Mouse (Mus musculus): ENCODE measurements around the gene Itgb8.

Gene Itgb8

DNA sequence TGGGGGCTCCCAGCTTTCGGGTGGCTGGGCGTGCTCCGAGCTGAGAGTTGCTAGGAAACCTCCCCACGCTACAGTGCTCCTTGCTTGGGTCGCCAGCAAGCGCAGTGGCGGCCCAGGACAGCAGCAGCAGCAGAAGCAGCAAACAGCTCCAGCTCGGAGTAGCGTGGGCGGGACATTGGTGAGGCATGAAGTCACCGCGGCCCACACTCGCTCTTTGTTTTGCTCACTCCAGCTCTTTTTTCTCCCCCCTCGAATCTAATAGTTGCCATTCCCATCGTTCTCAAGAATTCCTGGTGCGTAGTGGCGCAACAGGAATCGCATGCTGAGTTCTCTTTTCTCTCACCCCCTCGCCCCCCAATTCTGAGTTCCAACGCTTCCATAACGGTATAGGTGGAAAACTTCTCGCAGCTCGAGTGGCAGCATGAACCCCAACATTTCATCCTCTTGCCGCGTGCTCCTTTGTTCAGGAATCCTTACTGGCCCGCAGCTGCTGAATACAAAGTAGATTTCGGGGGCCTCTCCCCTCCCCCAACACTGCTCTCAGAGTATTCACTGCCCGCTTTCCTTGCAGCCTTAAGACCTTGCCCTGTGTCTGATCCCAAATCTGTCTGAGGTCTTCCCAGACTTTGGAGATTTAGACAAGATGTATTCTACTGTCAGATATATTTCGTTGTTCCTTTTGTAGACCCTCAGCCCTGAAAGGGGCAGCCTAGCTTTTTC lies at the start of gene Itgb8:
Itgb8 (minus strand) TSS at position 107 of the 720 bp plus-strand sequence.
- peak; percentile 50 for DNase-seq (ENCODE audit: low spot score)

DNA sequence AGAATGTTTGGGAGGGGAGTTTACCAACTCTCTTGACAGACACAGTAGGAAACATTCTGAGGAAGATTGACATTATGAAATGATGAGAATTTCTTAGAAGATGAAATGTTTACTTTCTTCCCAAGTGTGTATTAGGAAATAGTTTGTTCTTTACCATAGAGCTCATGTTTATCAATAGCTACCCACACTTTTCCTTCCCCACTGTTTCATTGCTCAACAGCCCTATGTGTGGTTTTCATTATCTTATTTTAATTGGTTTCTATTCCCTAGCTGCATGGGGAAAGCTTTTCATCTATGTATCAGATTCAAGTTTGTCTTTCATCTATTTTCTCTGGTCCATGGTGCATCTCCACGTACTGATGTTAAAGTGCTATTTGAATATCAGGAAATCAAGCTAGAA lies 37.7 kb upstream of the Itgb8 start:
- no peak for DNase-seq (ENCODE audit: low spot score)

DNA sequence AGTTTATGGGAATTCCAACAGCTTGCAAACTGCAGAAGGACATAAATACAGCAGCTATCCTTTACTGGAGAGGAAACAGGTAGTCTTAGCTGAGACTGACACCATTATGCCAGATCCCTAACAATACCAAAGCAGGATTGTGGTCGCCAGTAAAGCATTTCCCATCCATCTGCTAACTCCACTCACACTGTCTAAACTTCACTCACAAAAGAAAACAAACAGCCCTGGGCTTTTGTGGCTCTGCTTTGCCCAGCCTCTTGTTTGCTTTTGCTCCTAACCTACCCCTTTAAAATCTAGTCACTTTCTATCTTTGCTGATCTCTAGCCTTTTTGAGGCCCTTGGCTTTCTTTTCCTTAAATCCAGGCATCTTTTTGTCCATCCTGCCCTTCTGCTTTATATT lies 35.0 kb upstream of the Itgb8 start:
- DNase-seq (ENCODE audit: low spot score): no peak

- no peak for DNase-seq (ENCODE audit: low spot score)
Observed at GRCm38 (mm10) chr12:119271964-119272363, 33.4 kb upstream of the Itgb8 start.

DNA sequence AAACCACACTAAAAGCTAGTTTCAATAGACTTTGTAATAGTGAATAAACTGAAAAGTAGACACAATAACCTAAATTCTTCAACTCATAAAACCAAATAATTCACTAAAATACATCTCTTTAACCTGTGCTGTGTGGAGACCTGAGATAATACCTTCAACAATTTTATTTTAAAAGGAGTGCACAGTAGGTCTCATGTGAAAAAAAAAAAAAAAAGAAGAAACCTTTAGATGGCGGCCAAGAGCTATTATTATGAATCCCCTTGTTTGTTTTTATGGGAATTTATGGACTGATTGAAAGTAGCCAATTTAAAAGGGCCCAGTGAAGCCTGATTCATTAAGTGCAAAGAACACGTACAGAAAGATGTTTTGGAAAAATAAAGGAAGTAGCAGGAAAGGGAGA lies 31.4 kb upstream of the Itgb8 start:
- no peak for DNase-seq (ENCODE audit: low spot score)

GRCm38 (mm10) chr12:119268723-119269122 lies 30.1 kb upstream of the Itgb8 start:
- DNase-seq (ENCODE audit: low spot score): no peak

DNA sequence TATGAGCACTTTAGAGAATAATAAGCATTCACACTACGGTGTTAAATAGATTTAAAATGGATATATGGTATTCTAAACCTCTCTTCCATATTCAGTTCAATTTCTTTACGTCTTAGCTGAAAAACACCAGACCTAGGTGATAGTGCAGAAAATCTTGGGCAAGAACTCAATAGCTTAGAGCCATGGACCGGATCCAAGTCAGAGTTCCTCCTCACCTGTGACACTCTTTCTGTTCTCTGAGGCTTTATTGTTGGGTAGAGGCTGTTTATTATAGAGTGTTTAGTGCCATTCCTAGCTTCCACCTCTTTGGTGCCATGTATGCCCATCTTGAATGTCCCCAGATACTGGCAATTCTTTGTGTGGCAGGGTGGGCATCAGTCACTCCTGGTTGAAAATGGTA lies 25.9 kb upstream of the Itgb8 start:
- DNase-seq (ENCODE audit: low spot score): no peak

- DNase-seq (ENCODE audit: low spot score): no peak
Observed at GRCm38 (mm10) chr12:119248581-119248980, 10.0 kb upstream of the Itgb8 start.

- DNase-seq (ENCODE audit: low spot score): no peak
Observed at GRCm38 (mm10) chr12:119241071-119241470, 2.5 kb upstream of the Itgb8 start.

DNA sequence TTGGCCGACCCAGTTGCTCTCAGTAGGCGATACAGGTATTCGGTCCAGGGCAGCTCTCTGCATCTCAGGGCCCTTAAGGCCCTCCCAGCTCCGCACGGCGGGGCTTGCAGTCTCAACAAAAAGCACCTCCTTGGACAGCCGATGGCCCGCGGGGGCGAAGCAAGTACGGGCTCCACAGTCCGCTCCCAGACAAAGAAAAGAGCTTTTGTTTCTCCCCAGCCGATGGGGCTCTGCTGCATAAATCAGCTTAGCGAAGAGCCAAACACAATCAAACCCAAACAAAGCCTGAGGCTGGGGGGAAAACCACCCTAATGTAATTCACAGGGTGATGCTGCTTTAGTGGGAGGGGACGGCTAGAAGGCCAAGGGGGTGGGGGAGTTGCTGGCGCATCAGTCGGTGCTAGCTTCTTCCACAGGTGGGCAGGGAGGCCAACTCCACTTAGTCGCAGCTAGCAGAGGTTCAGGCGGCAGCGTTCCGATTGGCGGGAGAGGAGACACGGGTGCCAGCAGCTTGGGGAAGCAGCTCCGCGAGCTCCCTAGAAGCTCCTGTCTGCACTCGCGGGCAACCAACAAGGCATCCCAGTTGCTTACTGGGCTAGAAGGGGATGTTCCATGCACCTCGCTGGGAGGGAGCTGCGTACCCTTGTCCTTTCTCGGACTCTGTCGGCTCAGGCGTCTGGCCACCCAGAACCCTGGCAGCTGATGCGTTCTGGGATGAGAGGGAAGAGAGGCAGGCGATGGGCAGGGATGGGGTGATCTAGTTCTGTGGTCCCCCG lies 494 bp downstream of the Itgb8 start:
- peak; percentile 52 for DNase-seq (ENCODE audit: low spot score)

DNA sequence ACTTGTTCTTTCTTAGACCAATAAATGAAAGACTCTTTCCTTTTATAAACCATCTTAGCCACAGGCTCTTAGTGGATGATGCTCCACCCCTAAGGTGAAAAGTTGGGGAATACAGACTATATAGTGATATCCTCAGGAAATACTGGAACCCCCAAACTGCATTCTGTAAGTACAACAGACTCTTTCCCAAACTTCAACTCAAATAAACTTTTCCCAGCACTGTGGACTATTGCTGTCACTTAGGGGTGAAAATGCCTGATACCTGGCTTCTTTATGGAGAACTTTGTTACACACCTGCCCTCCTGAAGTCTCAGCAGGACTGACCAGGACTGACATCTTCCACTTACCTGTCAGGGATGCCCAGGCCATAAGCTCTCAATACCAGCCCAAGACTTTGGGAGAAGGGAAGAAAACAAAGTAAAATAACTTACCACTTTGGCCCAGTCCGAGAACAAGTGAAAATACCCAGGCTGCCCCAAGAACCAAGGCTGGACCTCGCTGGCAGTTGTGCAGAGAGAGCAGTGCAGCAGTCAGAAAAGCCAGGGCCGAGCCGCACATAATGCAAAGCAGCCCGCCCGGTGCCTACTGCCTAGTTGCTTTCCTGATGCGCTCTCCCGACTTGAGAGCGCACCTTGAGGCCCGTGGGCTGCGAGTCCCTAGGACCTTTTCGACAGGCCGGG lies 1.2 kb downstream of the Itgb8 start:
- no peak for DNase-seq (ENCODE audit: low spot score)

GRCm38 (mm10) chr12:119231831-119232230 lies 6.8 kb downstream of the Itgb8 start:
- no peak for DNase-seq (ENCODE audit: low spot score)

DNA sequence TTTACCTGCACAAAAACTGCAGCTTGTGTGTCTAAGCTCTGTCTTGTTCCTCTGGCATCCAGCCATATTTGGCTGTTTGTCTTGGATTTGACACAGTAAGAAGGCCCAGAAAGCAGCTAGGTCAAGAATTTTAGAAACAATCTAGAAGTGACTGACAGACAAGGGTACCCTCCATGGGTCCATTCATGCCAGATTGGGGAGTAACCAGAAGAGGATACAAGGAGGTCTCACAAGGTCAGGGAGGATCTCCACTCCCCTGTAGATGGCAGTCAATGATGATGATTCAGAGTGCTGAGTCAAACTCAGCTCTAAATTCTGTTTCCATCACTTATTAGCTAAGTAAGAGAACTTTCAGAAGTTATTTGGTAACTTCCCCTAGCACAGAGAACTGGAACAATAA lies 8.2 kb downstream of the Itgb8 start:
- no peak for DNase-seq (ENCODE audit: low spot score)

DNA sequence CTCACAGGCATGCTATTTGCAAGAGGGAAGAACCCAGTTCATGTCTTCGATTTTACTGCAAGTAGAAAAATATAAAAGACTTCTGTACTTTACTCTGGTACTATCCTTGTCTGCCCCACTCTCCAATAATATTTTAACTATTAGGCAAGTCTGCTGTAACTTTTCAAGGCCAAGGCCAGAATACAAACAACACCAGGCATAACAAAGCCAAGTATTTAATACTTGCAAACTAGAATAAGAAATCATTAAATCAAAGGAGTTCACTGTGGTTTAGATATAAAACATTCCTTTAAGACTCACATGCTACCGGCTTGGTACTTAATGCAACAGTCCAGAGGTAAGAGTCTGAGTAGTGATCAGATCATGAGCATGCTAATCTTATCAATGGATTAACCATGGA lies 9.0 kb downstream of the Itgb8 start:
- DNase-seq (ENCODE audit: low spot score): no peak

DNA sequence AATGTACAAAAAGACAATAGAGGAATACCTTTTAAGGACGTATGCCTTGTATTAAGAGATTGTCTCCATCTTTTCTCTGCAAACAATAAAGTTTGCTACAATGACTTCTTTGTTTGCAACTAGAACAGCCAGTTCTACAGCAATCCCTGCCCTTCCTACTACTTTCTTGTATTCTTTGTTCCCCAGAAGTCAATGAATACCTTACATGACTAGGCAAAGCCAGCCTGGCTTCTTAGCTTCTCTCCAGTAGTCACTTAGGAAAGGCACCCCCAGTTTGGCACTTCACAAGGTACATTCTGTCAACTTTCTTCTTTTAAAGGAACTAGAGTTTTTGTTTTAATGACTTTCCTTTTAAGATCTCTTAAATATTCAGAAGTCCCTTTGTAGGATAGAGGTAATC lies 10.7 kb downstream of the Itgb8 start:
- DNase-seq (ENCODE audit: low spot score): no peak

DNA sequence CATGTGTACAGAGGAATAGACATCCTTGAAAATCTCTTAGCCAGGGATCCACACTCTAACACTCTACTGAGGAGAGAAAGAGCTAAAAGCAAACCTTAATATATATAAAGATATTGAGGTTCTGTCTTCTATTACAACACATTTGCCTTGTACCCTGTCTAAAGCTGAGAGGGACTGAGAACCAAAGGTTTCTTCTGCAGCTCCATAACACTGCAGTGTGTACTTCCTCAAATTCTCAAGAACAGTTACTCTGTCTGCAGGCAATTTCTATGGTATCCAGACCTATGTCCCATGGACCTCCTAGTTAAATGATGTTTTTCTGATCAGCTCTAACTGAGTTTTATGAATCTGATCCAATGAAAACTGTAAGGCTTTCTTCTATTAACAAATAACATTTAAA lies 13.9 kb downstream of the Itgb8 start:
- no peak for DNase-seq (ENCODE audit: low spot score)

DNA sequence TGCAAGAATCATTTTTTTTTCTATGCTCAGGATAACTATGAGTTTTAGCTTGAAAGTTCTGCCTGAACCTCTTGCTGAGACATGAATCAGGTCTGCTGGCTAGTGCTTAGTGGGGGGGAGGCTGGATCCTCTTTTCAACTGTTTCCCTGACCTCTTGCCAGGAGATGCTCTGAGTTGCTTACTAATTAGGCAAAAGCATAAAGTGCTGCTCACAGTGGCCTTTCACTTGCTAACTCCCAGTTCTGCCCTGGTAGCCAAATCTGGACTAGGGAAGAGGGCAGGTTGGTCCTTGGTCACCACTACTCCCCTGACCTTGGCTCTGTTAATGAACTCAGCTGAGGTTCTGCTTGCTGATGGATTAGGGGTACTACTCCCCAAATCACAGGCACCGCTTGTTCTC lies 19.2 kb downstream of the Itgb8 start:
- DNase-seq (ENCODE audit: low spot score): no peak

DNA sequence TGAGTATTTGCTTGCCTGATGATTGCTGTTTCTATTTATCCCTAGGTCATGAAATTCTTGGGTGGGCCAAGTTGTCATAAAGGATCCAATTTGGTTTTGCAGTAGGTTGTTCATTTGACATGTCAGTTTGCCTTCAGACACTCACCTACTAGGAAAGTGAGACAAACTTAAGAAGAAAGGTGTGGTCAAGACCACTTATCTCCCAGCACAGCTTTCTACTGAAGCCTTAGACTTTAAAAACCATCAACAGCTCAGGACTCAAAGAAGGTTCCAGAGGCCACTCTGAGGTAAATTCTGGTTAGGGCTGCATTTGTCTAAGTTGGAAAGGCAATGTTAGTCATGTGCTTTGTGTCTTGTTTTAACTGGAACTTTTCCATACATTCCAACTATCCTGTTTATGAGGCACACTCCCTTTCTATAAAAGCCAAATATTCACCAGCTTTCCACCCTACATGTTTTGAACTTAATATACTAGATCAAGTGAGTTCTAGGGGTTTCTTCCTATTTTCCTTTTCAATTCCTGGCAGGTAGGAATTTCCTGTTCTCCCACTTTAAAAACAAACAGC lies 20.8 kb downstream of the Itgb8 start:
- no peak for DNase-seq (ENCODE audit: low spot score)

DNA sequence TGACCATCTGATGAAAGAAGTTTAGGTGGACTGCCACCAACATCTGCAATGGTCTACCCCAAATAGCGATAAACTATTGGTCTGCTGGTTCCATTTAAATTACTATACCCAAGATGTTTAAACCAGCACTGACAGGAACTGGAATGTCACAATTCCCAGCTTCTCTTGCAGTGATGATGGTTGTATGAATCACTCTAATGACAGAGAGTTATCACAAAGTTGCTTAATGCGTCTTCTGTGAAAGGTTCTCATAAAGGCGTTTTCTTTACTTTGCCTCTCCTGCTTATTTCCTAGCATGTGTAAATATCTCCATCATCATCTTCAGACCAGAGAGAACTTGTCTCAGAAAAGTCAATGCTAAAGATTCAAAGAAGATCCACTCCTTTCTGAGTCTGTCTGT lies 23.4 kb downstream of the Itgb8 start:
- no peak for DNase-seq (ENCODE audit: low spot score)

GRCm38 (mm10) chr12:119211533-119211932 lies 27.1 kb downstream of the Itgb8 start:
- DNase-seq (ENCODE audit: low spot score): no peak

DNA sequence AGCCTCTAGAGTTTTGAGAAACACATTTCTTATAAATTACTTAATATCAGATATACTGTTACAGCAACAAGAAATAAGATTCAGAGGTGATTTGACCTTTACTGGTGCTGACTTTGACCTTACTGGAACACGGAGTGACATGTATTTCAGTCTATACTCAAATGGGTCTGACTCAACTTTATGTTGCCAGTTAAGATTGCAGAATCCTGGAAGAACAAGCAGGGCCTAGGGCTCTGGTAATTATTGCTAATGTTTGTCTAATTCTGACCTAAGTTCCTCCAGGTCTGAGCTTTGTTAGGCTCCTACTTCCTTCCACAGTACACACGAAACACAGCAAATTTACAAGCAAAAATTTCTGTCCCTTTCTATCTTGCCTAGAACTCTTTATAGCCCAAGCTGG lies 28.0 kb downstream of the Itgb8 start:
- DNase-seq (ENCODE audit: low spot score): no peak

DNA sequence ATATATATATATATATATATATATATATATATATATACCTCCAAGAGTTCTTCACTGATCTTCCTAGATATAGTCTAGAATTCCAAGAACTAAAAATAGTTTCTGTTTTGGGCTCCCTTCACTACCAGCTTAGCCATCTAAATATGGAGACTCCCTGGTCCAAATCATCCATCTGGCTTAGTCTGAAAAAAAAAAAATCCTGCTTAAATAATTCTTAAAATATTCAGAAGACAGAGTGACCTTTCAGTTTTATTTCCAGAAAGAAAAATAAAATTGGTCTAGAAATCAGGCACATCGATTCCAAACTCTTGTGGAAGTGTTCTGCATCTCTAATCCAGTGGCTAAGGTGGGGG lies 28.6 kb downstream of the Itgb8 start:
- DNase-seq (ENCODE audit: low spot score): no peak

Data from yolk sac, embryonic 10.5 days (tissue).